Mouse (Mus musculus) heart, adult 2 months (tissue): ENCODE results near the gene Gramd1b.

Experiments used
- CTCF ChIP-seq: fragments of 200-600 bp; IDR thresholded peaks from 2 replicates; pipeline ENCODE4 v1.8.1; 2022; ENCODE audit warnings: antibody characterized with exemption, mild to moderate bottlenecking, moderate library complexity
- POLR2A ChIP-seq: fragments of 200-500 bp; IDR thresholded peaks from 2 replicates; pipeline ENCODE4 v1.6.1; 2011; ENCODE audit warnings: mild to moderate bottlenecking, low read depth, low read length, control low read depth; ENCODE audit not compliant: insufficient read depth

DNA sequence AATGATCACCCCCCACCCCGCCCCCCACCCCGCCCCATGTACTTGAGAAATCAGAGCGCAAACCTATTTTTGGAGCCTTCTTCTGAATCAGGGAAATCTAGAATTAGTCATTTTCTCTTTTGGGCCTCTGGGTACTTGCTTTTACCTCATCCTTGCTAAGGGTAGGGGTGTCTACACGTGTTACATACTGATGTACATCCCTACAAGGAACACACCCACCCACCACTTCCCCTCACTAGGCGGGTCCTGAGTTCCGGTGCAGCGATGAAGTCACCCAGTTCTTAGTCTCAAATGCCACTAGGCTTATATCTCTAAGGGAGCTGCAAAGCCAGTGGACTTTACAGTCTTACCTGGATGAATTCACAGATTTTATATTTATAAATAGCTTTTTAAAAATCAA lies 187.4 kb downstream of the Gramd1b start:
- no peak for TF ChIP-seq POLR2A
- TF ChIP-seq CTCF: no peak
